Mouse (Mus musculus): ENCODE results near the gene Gpm6a. TPM values are rescaled to one million over a fixed set of nuclear protein-coding genes. Genes with fewer than 3 reads are reported as not detected.

The Gpm6a gene
- total and polyA plus RNA-seq, 3 experiments = not detected

Other genes starting within 250 kb of the Gpm6a start
- not detected in 2 replicates for gene Wdr17, start 67.7 kb upstream of the Gpm6a start, total RNA-seq (2012; rRNA removed)
- gene Wdr17, start 67.7 kb upstream of the Gpm6a start, polyA plus RNA-seq (2012; ENCODE audit: insufficient read depth in 1 of 2, insufficient read length in 2 of 2, low read depth in 1 of 2, low replicate concordance in 2 of 2, missing spikeins in 1 of 2) = not detected

Data from MEL (cell line).